Mouse (Mus musculus) regulatory T cell (primary cell): ENCODE data around the gene Sdcbp2.

ENCODE experiments used
- in situ Hi-C: fragments of 300-600 bp; cut with MboI, MseI; formaldehyde crosslinking; loops from one replicate; pipeline ENCODE4 v1.15.1; 2025; ENCODE audit warnings: high pct_unique_total_duplicates

The Sdcbp2 gene

DNA sequence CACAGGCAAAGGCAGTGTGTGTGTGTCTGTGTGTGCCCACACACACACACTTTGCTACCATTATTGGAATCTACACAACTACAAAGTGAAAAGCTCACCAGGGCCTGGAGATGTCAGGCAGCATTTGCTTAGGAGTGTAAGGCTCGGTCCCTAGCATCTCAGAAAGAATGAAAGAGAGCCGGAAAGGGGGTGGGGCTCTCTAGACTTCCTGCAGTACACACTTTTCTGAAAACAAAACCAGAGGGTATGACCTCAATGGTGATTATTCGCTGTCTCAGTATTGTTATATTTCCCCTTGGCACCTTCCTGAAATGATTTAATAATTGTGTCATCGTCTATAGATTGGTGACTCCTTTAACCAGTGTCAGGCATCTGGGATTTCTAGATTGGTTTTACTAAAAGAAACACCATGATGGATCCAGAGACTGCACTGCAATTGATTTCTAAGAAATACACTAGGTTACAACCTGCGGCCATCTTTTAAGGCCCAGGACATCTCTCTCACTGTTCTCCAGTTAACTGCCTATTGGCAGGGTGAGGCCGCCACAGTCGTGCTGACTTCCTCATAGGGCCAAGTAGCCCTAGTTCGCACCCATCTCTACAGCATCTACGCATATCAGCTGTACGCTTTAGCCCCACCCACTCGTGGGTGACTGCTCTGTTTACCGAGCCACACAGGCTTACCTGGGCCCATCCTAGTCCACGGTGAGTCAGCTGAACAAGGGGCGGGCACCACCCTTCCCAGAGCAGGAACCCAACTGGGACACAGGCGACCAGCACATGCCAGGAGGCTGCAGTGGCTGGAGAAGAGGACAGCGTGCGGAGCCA, at the start of gene Sdcbp2:
Sdcbp2 (plus strand) TSS at position 750 of the 828 bp plus-strand sequence.
- in situ Hi-C loops = loop anchor here (25.0 kb wide), 2 partner anchors 660 to 1260 kb away; partner anchors contain the start of genes Abhd12, Gins1 and Gm10130

DNA sequence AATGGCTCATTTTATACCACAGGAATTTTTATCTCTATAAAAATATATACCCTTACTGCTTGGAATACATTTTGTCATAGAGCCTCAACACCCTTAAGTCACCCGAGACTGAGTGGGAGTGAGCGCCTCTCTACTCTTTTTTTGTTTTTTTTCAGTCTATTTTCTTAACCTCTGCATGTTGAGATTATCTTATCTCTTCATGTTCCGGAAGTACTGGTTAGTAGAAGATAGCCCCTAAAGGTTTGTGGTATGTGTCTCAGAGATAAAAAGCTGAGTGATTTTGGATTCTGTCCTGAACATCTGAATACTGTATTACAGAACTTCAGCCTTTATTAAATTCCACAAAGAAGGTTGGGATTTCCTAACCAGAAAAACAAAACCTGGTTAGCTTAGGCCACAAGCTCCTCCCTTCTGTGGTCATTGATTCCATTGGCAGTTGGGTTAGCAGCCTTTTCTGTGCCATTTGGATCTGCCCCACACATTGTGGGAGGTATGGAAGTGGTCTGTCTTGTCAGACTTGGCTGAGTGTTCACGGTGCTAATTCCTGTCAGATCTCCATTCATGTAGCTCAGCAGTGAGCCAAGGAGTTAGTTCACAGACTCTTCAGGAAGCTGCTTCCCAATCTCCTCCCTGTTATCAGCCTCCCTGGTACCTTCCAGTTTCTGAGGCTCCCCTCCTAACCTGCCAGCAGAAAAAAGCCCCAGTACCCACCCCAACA, 47.9 kb upstream of the Sdcbp2 start:
- in situ Hi-C loops = loop anchor here (25.0 kb wide), 2 partner anchors 713 to 862 kb away; partner anchors contain the start of genes Acss1 and Csnk2a1

DNA sequence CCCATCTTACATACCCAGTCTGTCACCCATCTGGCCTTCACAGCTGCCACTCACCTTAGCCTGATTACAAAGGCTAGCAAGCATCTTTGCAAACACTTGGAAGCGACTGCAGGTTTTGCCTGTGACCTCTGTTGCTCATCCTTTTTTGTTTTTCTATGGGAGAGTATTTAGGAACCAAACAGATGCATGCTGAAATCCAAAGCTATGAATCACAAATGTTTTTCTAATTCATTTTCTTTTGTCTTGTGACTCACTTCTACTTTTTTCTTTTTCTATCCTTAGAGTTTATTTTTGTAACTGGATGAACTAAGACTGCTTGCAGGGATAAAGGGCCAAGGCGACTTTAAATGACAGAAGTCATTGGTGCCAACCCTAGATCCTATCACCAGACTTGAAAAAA, 46.9 kb upstream of the Sdcbp2 start:
- in situ Hi-C loops = loop anchor here (25.0 kb wide), 2 partner anchors 712 to 863 kb away; partner anchors contain the start of genes Acss1 and Csnk2a1

DNA sequence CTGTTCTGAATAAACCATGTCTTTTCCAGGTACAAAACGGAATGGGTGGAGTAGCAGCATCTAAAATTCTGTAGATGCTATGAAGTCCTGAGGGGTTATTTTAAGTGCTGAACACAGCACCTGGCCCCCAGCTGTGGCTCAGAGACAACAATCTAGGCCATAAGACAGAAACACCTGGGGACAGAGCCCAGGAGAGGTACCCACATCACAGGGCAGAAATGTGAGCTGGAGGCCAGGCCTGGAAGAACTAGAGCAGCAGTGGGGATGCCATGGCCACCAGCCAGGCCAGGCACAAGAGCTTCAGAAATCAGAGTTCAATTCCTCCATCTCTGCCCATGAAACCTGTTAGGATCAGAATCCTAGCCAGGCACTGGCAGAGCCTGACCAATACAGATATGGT, 44.4 kb upstream of the Sdcbp2 start:
- in situ Hi-C loops = loop anchor here (25.0 kb wide), 2 partner anchors 709 to 866 kb away; partner anchors contain the start of genes Acss1 and Csnk2a1

DNA sequence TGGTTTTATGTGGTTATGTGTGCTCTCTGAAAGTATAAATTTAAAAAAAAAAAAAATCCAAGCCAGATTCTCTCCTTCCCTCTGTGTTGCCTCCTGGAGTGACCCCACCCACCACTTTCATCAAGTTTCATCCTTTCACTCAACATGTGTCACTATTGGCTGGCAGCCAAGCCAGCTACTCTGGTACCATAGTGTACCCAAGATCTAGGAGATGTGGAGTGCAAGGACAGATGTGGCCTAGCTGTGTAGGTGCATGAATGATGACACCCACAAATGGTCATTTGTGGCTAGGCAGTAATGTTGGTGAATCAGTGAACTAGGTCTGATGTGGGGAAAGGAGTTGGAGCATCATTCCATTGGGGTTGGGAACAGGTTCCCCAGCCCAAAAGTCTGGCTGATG, 43.3 kb upstream of the Sdcbp2 start:
- in situ Hi-C loops = loop anchor here (25.0 kb wide), 2 partner anchors 708 to 867 kb away; partner anchors contain the start of genes Acss1 and Csnk2a1

DNA sequence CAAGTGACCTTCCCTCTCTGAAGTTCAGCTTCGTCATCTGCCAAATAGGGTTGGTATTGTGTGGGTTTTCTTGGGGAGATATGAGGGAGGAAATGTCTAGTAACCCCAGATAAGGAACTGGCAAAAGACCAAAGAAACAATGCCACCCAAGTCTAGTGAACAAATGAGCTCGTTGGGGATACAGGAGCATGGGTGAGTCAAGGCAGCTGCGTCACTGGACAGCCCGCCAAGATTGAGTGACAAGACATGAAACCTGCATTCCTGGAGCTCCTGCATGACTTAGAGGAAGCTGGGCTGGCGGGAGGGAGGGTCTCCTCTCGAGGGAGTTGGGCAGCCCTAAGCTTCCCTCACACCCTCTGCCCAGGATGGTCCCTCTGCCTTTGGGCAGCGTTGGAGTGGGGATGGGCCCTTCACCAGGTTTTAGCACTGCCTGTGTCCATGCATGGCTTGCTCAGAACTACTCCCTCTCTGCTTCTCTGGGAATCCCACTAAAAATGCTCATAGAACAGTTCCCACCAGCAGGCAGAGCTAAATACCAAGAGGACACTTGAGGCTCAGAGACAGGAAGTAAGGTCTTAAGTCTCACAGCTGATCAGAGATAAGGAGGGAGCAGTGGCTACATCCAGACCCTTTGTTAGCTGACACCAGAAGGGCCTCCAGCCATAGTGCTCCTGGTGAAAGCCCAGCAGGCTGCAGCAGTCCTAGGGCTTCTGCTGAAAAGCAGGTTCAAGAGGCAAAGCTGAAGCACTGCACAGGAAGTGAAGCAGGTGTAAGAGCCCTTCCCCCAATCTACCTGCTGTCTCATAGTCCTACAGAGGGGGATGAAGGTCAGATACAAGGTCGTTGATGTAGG, 41.8 kb upstream of the Sdcbp2 start:
- in situ Hi-C loops = loop anchor here (25.0 kb wide), 2 partner anchors 707 to 868 kb away; partner anchors contain the start of genes Acss1 and Csnk2a1

DNA sequence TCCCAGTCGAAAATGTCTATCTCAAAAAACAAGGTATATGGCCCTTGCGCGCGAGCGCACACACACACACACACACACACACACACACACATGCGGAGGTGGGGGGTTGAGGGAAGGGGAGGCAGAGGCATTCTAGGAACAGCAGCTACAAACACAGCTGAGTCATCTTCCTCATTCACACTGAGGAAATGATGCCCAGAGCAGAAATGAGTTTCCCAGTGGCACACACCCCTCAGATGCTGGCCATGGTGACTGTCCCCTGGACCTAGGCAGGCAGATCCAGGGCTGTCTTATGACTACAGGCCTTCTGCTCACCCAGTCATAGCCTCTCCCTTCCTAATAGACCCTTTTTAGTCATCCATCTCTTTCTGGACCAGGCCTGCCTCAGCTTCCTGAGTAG, 38.8 kb upstream of the Sdcbp2 start:
- in situ Hi-C loops = loop anchor here (25.0 kb wide), 2 partner anchors 704 to 871 kb away; partner anchors contain the start of genes Acss1 and Csnk2a1

DNA sequence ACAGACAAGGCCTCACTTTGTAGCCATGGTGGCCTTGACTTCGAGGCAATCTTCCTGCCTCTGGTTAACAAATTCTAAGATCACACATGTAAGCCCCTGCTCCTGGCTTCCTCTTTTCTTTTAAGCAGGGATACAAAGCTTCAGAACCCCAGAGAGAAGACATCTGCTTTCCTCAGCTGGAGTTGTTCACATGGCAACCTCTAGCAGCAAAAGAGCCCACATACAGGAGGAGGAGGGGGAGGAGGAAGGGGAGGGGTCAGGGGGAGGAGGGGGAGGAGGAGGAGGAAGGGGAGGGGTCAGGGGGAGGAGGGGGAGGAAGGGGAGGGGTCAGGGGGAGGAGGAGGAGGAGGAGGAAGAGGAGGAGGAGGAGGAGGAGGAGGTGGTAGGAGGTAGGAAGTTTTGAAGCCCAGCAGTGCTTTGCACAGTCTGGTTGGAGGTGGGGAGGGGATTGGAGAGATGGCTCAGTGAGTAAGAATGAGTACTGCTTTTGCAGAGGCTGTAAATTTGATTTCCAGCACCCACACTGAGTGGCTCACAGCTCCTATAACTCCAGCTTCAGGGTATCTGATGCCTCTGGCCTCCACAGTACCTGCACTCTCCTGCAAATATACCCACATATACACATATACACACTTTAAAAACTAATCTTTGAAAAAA, 36.3 kb upstream of the Sdcbp2 start:
- in situ Hi-C loops = loop anchor here (25.0 kb wide), 2 partner anchors 701 to 874 kb away; partner anchors contain the start of genes Acss1 and Csnk2a1

DNA sequence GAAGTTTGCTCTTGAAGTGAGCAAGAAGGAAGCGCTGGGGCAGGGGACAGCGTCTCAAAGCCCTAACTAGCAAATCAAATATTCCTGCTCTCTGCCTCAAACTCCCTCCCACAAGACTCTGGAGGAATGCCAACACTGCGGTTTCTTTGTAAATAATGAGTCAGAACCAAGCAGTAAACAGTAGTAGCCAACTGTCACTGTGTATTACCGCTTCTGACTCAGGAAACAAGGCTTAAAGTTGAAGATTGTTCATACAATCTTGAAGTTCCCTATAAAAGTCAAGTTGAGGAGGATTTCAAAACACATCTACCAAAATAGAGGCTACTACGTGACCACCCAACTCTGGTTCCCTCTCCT, 35.8 kb upstream of the Sdcbp2 start:
- in situ Hi-C loops = loop anchor here (25.0 kb wide), 2 partner anchors 701 to 874 kb away; partner anchors contain the start of genes Acss1 and Csnk2a1

DNA sequence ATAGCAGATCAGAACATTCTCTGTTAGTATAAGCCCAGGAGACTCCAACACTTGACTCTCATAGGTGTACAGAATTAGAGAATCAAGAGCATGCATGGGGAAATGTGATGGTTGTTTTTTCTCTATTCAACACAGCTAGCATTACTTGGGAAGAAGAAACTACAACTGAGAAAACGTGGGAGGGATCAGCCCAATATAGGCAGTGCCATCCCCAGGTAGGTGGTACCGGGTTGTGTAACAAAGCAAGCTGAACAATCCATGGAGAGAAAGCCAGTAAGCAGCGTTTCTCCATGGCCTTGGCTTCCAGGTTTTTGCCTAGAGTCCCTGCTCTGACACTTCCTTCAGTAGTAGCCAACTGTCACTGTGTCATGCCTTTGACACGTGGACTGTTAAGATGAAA, 33.8 kb upstream of the Sdcbp2 start:
- in situ Hi-C loops = loop anchor here (25.0 kb wide), 2 partner anchors 699 to 876 kb away; partner anchors contain the start of genes Acss1 and Csnk2a1

DNA sequence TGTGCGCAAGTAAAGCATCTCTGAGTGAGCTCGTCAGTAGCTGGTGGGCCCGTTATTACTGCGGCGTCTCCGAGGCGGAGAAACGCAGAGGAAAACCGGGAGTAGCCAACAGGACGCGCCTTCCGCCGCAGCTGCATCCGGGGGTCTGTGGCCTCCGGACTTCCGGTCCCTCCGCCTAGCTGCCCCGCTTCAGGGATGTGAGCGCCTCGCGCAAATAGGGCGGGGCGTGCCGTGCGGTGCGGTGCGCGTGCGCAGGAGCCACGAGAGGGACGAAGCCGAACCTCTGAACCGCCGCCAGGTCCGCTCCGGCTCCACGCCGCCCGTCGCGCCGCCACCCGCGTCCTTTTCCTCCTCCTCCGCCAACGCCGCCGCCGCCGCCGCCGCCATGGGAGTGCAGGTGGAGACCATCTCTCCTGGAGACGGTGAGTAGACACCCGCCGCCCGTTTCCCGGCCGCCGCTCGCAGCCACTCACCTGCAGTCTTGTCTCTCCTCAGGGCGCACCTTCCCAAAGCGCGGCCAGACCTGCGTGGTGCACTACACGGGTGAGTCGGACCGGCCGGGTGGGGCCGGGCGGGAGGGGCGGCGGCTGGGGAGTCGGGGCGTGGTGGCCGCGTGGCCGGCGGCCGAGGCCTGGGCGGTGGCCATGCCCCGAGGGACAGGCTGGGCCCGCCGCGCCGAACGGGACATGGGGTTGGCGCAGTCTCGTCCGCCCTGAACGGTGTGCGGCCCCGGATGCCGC, 29.9 kb upstream of the Sdcbp2 start, which contains the start of gene Fkbp1a:
Fkbp1a (plus strand) TSS at position 161 of the 740 bp plus-strand sequence.
- in situ Hi-C loops = loop anchor here (5.0 to 25.0 kb wide), 3 partner anchors 35 to 880 kb away; partner anchors contain the start of genes Acss1 and Csnk2a1

DNA sequence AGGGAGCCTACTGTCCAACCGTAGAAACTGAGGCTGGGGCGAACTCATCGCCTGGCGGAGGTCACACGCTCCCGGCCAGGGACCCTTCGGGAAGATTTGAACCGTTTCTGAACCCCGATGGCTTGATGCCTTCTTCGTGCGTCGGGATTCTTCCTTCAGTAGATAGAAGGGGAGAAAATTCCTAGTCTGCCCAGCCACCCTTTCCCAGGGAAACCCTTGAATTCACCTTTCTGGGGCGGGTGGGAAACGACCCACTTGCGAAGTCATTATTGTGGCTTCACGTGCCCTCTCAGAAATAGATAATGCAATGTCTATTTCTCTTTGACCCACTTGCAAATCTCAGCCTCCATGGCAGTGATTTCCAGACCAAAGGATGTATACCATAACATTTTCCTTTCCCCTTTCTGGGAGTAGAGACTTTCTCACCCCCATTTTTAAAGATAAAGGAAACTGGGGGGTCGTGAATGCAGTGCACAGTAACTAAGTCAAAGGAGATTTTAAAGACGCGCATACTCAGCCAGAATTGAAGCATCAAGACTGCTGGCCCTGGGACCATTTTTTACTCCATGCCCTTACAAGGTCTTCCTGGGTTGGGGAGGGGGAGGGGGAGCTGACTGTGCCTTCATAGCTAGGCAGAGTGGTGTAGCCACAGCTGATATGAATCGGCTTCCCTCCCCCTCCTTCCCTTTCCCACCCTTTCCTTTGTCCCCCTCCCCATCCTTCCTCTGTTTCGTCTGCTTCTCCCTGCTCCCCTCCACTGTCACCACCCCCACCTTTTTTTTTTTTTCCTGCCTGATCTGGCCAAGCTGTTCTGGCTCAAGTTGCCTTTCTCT, 29.1 kb upstream of the Sdcbp2 start:
- in situ Hi-C loops = loop anchor here (5.0 to 25.0 kb wide), 3 partner anchors 34 to 881 kb away; partner anchors contain the start of genes Acss1 and Csnk2a1

DNA sequence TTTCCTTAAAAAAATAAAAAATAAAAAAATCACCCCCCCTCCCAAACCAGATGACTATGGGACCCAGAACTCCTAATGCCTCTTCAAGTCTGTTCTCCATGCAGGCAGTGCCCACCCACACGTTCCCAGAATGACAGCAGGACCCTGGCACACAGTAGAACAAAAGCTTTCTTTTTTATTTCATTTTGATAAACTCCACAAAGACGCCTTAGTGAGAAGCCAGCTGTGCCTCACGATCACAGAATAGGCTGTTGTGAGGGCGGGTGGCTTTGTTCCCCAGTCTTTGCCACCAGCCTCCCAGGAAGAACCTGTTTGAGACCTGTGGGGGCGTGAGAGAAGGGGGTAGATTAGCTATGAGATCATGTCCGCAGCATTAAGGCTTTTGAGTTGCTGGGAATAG, 27.7 kb upstream of the Sdcbp2 start:
- in situ Hi-C loops = loop anchor here (5.0 to 25.0 kb wide), 5 partner anchors 33 to 882 kb away; partner anchors contain the start of genes Acss1 and Csnk2a1

DNA sequence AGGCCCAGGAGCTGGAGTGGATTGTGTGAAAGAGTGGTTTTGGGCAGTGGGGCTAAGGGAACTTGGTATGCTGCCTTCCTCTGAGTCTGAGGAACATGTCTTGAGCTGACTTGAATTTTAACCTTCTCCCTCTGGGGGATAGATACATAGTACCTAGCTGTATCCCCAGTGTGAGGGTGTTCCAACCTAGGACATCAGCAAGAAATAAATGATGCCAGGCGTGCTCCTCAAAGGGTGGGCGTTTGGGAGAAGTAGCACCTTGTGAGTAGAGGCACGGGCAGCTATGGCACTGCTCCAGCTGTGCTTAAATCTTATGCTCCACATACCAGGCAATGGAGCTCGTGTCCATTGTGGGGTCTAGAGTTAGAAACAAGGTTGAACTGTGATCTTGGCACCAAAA, 25.9 kb upstream of the Sdcbp2 start:
- in situ Hi-C loops = loop anchor here (5.0 to 25.0 kb wide), 4 partner anchors 49 to 884 kb away; partner anchors contain the start of genes Acss1 and Csnk2a1

DNA sequence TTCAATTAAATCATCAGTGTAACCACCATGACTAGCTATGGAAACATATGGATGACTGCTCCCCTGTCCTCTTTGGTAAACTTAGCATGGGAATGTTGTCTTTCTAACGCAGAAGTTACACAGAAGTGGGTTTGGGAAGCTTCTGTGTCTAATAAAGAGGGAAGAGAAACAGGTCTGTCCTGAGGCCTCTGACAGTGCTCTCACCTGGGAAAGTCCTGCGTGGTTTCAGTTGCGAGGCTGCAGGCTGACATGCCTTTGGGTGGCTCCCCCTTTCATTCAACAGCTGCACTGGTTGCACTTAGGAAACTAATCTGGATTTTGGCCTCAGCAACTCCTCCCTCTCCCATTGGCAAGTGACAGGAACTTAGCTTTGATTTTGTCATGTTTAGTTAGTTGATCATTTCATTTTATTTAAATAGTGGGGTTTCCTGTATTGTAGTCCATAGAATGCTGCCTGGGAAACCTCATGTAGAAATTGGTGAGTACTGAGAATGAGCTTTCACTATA, 22.8 kb upstream of the Sdcbp2 start:
- in situ Hi-C loops = loop anchor here (5.0 to 25.0 kb wide), 6 partner anchors 52 to 1237 kb away; partner anchors contain the start of genes Abhd12, Acss1, Csnk2a1 and Gins1

DNA sequence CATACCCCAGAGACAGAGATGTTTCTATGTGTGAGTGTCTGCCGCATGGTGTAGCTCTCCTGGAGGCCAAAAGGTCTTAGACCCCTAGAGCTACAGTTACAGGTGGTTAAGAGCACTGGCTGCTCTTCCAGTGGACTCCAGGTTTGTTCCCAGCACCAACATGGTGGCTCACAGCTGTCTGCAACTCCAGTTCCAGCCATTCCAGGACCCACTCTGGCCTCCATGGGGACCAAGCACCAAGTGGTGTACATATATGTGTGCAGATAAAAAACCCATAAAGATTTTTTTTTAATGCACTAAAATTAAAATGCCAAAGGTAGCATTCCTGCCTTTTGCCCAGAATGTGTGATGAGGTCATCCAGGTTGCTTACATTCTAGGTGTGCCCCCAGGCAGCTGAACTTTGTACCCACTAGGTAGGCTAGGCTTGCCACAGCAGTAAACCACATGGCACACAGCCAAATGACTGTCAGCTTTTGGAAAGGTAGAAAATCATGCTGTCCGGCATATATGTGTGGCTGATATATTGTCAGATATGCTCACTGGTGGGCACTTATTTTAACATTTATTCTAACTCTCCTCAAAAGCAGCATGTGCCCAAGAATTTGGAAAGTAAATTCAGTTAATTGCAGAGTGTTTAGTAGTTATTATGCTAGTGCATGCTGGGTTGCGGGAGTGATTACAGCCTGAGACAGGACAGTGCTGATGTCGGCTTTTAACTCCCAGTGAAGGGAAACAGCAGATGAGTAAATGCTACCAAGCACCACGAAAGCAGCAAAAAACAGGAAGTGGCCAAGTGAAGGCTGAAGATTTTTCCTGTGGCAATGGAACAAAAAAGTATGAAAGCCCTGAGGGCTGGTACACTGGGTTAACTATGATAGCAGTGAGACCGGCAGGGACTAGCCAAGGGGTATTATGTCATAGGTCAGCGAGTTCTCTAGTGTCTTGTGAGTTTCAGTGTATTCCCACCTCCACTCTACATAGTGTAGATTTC, 9.2 kb upstream of the Sdcbp2 start:
- in situ Hi-C loops = loop anchor here (25.0 kb wide), 2 partner anchors 651 to 1251 kb away; partner anchors contain the start of genes Abhd12, Gins1 and Gm10130
